Mouse (Mus musculus): ENCODE data around the gene Fndc7.

The Fndc7 gene

DNA sequence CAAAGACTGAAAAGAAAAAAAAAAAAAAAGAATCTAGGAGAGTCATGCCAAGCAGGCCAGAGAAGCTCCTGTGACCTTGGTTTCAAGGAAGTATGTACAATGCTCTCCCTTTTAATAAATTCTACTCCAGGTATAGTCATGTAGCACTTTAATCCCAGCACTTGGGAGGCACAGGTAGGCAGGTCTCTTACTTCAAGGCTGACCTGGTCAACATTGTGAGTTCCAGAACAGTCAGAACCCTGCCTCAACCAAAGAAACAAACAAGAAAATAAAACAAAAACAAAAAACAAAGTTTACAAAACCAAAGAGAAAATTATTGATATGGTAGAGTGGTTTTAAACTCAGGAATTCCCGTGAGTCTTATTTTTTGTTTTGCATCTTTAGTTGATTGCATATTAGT lies at the start of gene Fndc7:
Fndc7 (minus strand) TSS at position 101 of the 400 bp plus-strand sequence.
- DNase-seq, result no peak

DNA sequence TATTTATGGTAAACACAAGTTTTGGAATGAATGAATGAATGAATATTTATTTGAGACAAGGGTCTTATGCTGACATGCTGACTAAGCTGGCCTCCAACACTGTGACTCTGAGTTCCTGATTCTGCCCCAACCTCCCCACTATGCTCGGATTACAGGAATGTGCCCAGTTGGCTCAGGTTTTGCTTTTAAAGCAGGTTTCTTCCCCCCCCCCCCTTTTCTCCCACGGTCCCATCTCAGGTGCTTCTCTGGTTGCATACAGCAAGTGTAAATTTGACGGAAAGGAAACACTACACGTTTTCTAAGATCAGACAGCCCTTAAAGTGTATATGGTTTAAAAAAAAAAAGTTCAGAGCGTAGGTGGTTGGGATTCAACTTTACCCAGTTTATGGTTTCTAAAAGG lies 49.8 kb upstream of the Fndc7 start, which contains the start of gene Henmt1:
Henmt1 (plus strand) TSS at position 301 of the 400 bp plus-strand sequence.
- DNase-seq, result no peak

DNA sequence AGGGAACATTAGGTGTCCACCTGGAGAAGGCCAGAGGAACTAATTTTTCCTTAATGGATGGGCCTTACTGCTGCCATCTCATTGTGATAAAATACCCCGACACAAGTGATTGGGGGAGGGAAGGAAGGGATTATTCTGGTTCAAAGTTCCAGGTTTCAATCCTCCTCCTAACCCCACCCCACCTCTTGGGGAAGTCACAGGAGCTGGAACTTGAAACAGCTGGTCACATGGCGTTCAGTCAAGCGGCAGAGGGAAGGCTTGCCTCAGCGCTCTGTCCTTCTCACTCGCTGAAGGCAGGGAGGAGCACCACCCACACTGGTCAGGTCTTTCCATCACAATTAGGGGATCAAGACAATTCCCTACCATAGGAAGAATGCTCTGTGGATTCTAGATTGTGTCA lies 48.9 kb upstream of the Fndc7 start:
- DNase-seq, result no peak

DNA sequence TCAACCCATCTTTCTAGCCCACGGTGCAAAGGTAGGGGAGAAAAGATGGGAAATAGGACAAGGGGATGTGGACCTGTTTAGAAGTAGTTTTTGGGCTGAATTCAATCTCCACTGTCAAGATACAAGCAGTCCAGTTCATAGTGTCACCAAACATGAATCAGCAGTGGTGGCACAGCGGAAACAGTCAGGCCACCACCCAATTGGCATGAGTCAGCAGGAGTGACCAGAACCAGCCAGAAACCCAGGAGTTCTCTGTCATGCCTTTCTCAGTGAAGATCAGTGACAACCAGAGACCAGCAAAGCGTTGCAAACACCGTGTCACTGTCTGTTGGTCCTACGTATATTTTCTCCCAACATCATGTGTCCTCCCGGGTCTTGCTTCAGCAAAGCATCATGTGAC lies 43.7 kb upstream of the Fndc7 start:
- no peak for DNase-seq

DNA sequence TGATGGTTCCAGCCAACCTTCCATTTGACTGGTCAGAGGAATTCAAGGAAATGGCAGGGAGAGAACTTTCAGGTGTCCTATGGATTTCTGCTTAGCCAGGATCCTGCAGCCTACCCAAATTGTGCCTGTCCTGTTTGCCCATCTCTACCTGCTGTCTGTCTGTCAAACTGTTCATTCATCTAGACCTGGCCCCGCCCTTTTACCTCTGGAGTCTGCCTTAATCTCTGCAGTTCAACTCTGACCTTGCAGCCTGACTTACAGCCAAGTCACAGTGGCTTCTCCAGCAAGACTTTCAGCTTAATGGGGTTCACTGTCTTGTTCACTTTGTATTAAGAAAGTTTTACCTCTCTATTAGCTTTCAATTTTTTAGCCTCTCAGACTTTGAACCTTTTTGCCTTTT lies 36.5 kb upstream of the Fndc7 start:
- no peak for DNase-seq

DNA sequence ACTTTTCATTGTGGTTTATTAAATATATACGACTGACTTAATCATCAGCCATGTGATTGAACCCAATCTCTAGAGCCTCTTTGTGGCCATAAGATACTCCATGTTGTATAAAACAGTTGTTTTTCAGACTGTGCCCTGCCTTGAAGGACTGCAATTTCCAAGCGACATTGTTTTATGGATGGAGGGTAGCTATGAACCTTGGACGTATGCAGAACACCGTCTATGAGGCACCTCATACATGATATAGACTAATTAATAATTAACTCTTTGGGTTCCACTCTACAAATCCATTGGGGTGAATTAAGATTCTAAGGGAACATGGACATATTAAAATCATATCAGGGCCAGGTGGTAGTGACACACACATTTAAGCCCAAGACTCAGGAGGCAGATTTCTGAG lies 35.9 kb upstream of the Fndc7 start:
- no peak for DNase-seq

DNA sequence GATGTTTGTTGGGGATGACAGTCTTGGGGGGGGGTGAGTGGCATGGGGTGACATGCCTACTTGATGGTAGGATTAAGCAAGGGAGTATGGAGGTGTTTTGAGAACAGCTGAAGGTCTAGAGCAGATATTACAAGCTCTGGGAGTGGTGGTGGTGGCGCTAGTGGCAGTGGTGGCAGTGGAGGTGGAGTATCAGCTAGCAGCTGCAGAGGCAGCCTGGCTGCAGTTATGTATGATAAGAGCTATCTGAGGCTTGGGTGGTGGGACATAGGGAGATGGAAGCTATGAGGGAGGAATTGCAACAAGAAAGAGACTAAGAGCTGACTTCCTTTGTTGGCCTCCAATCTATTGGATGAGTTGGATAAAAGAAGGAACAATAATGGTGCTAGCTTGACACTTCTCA lies 32.0 kb upstream of the Fndc7 start:
- no peak for DNase-seq

DNA sequence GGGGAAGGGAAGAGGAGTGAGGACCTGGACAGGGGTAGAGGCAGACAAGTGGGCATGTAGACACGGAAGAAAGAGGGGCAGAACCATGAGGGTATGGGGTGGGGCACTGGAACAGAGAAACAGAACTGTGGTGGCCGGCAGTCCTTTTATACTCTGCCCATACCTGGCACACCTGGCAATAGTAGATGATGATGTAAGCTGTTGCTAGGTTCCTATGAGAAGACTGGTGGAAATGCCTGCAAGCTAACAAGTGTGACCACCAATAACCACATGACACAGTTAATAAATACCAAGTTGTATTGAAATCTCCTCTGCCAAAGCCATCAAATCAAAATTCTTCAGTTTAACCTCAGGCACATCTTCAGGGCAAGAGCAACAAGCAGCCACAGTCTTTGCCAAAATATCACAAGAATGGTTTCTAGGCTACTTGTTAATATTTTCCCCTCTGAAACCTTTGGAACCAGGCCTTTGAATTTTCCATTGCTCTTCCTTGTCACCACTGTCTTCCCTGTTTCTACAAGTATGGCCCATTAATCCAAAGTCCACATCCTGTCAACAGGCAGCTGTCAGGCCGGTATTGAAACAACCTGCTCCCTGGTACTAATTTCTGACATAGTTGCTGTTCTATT lies 30.7 kb upstream of the Fndc7 start:
- DNase-seq, result no peak

DNA sequence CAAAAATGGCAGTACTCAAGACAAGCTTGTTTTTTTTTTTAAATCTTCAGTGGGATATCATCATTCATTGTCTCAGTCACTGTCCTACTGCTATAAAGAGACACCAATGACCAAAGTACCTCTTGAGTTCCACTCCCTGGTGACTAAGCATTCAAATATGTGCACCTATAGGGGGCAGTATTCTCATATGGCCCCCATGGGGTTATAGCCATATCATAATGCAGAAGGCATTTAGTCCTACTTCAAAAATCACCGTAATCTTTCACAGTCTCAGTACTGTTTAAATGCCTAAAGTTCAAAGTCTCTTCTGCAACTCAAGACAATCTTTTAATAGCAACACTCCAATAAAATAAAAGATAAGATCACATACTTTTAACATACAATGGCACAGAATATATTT lies 29.0 kb upstream of the Fndc7 start:
- no peak for DNase-seq

DNA sequence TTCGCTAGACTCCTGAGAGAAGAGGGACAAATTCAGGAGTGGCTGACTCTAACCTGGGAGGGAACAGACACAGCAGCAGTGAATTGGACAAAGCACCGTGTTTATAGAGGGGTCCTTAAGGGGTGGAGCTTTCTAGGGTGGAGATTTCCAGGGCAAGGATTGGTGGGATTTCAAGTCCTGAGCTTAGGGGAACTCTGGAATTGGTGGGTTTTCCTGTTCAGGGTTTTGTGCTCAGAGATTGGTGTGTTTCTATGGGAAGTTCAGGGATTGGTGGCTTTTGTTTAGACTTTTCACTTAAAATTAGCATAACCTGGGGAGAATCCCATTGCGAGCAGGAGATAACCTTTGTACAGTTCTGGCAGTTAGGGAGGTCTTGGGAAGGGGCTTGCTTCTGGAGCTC lies 28.2 kb upstream of the Fndc7 start:
- no peak for DNase-seq

DNA sequence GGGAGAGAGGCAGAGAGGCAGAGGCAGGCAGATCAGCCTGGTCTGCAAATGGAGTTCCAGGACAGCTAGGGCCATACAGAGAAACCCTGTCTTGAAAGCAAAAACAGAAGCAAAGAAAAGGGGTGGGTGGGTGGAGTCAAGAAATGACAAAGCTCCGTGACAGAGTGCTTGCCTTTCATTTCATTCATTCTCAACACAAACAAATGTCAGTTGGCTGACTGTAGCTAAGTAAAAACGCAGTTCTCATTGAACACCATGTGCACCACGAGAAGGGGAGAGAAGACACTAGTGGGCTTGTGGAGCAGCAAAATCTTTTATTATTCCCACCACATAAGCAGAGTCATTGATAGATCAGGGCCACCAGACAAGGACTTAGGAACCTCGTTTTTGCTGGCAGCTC lies 27.0 kb upstream of the Fndc7 start:
- DNase-seq, result no peak

DNA sequence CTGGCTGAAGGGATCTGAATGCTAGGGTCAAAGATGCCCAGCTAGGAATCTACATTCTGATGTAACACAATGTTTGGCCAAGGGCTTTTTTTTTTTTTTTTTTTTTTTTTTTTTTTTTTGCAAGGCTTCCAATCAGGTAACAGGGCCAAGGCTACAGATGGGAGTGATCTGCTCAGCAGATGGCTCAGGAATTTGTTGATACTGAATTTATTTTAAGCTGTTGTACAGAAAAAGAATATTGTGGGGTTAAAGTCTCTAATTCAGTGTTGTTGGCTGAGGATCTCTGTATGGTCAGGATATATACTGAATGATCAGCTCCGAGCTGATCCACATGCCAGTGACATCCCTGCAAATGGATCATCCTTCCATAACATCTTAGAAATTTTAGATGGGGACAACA lies 26.2 kb upstream of the Fndc7 start:
- DNase-seq, result no peak

DNA sequence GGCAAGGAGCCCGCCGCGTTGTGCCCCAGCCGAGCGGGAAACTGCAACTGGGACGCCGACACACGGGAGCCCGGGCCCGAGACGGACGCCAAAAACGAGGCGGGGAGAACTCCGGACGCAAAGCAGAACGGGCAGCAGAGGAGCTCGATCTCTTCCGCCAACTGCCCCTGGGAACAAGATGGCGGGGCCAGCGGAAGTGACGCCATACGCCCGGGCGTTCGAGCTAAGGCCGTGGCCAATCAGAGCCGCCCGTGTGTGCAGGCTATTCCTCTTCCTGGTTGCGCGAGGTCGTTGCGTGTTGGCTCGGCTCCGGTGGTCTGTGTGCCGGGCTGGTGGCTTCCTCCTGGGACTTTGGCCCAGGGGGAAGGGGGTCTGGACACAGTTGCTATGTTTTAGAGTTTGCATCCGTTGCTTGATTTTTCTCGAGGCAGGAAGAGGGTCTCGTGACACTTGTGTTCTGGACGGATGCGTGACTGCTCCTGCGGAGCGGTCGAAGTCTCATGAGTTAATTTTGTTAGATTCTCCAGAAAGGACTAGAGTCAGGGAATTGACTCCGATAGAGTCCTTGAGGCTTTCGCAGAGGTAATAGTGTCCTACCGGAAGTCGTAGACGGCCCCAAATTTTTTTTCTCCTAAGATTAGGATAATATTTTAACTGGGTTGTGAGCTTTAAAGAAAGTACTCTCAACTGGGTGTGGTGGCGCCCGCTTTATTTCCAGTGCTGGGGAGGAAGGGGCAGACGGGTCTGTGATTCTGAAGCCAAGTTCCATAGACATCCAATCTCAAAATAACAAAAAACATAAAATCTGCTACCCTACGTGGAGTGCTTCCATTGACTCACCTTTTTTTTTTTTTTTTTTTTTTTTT lies 22.0 kb upstream of the Fndc7 start, which contains the start of gene Prpf38b:
Prpf38b (minus strand) TSS at position 180 of the 866 bp plus-strand sequence.
- peak; percentile 88 to 91 for DNase-seq

DNA sequence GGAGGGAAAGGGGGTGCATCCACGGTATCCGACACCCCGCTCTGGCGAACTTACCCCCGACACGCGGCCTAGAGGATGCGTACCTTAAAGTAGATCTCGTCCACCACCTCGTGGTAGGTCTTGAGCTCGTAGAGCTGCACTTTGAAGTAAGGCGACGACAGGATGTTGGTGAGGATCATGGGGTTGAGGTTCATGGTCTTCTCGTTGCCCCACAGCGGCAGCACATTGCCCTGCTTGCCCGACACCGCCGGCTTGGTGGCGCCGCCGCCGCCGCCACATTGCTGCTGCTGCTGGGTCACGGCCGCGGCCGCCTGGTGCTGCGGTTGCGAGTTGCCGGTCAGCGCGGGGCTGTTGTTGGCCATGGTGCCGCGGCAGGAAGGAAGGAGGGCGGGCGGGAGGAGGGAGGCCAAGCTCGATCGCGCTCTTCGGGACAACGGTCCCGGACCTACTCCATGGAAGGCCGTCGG lies 21.3 kb upstream of the Fndc7 start:
- peak; percentile 67 to 68 for DNase-seq

DNA sequence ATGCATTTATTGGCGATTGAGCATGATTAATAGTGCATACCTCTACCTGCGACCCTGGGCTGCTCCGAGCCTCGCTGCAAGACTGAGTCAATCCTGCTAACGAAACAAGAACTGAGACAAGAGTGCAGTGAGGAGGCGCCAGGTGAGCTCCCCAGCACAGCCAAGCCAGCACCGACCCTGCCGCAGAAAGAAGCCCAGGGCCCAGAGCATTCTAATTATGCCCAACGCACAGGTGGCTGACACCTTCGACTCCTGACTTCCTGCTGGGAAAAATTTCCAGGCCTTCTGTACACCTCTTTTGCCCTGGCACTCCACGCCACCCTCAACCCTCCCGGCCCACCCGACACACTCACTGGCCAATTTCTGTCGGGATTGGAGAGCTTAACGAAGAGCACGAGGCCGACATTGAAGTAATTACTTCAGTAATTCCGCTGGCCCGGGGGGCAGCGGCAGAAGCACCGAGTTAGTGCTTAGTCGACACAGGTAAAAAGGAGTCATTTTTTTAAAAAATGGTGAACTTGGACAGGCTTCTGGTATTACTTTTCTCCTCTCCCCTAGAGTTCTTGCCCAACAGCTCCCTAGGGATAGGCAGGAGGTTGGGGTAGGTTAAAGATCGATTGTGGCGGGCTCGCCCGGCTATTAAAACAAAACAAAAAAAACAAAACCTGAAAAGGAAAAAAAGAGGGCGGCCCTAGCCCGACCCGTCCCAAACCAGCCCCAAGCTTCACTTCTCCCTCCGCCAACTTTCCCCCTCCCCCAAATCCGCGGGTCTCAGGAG lies 20.7 kb upstream of the Fndc7 start:
- peak in 1 of 2 experiments; percentile 35 for DNase-seq

DNA sequence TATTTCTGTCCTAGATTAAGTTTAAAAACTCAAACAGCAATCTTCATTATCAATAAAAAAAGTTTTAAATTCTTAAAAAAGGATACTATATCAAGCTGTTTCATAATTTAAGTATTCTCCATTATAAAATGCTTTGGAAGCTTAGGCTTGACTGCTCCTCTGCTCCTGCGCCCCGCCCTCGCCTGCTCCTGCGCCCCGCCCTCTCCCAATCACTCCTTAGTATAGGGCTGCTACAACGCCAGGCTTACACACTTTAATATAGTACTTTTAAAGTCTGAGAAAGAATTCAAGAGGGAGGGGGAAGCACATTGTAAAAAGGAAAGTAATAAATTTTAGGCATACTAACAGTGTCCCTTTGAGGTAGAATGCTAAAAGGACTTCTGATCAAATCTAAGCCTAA lies 13.1 kb upstream of the Fndc7 start:
- DNase-seq, result no peak

DNA sequence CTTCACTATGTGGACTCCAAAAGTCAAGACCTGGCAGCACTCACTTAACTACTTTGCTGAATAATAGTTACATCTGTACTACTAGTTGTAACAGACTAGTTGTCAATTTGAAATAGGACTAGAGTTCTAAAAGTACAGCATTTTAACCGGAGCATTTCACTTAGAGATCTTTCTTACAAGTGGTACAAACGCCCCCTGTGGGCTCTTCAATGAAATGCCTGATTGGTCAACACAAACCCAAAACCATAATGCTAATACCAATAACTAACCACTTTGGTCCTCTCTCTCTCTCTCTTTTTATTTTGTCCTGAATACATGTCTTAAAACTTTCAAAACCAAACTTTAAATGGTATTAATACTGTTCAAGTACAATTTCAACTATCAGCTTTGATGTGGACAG lies 12.2 kb upstream of the Fndc7 start:
- DNase-seq, result no peak

DNA sequence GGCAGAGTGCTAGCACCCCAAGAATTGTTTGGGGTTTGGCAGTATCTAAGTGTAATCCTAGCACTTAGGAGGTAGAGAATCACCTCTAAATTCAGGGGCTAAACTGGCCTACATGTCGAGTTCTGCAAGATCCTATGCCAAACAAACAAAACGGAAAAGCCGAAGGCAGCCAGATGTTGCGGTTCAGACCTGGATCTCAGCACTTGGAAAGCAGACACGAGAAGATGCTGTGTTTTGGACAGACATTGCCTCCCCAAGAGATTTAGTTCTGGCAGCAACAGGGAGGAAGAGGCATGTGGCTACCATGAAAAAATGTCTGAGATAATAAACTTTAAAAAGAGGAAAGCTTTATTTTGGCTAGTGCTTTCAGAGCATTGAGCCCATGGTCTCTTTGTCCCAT lies 10.9 kb upstream of the Fndc7 start:
- no peak for DNase-seq

DNA sequence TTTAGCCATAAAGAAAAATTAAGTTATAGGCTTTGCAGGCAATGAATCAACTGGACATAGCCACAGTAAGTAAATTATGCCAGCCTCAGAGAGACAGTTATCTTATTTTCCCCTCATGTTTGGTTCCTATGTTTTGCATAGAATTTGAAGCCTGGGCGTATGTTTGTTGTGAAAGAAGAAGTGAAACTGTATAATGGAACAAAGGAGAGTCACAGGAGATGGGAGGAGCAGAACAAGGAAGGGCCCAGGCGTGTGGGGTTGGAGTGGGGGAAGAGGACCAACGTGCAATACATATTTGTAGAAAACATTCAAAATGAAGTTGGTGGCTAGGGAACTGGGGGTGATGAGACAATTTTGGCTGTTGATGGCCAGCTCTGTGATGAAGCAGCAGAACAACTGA lies 10.3 kb upstream of the Fndc7 start:
- DNase-seq, result peak in 1 of 2 experiments; percentile 56

DNA sequence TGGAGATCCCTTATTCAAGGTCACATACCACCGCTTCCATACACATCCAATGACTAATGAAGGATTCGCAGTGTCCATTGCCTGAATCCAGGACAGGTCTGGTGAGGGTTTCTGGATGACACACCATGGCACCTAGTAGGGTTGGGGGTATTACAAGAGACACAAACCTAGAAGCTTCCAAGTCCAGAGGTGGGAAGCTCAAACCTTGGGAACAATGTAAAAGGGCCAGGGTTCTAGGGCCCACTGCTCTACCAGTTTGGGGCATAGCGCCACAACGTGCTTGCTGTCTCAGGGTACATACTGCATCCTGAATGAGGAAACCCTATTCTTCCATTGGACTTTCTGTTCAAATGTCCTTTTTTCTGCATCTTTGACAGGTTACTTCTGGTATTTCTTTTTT lies 8.8 kb upstream of the Fndc7 start:
- DNase-seq, result no peak

DNA sequence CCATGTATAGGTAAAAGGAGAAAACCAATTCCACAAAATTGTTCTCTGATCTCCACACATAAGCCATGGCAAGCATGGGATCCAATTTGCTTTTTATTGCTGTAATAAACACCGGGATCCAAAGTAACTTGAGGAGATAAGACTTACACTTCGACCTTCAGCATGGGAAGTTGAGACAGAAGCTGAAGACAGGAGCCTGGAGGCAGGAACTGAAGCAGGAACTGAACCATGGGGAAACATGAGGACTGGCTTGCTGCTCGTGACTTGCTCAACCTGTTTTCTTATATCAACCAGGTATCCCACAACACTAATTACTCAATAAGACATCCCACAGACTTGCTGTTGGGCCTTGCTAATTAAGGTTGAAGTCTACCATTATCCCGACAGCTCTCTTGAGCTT lies 3.1 kb upstream of the Fndc7 start:
- DNase-seq, result no peak

DNA sequence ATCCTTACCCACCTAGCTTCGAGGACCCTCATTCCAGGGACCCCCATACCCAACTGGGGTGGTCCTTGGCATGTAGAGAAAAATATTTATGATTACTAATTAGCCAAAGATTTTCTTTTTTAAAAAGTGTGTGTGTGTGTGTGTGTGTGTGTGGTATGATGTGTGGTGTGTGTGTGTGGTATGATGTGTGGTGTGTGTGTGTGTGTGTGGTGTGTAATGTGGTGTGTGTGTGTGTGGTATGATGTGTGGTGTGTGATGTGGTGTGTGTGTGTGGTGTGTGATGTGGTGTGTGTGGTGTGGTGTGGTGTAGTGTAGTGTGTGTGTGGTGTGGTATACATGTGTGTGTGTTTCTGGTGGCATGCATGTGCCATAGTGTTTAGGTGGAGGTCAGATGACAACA lies 2.3 kb upstream of the Fndc7 start:
- no peak for DNase-seq

DNA sequence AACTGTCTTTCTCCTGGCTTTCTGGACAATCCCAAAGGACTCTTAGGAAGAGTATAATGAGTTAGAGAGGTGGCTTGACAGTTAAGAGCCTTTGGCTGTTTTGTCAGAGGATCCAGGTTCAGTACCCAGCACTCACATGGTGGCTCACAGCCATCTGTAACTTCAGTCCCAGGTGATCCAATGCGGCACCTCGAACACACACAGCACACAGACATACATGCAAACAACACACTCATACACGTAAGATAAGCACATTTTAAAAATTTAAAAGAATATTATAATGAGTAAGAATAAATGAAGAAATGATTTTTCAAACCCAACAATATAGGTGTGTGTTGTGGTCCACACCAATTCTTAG lies 2.2 kb downstream of the Fndc7 start:
- DNase-seq, result no peak
